Mouse (Mus musculus) gastrocnemius, postnatal 4 days (tissue): ENCODE measurements at regions not wholly inside any gene's neighbourhood (a gene's known extent, or its start where the extent isn't known, plus 50 kb on each side); places are given as distances from the start of the nearest gene placed in this dataset.
"Not testable (repeated sequence)": the region's sequence is repeated elsewhere in the genome, so short reads cannot be mapped to it uniquely, and the experiment has no call there.

Source experiments
- DNase-seq, 2 experiments: peaks; one replicate each; pipeline ENCODE4 v3.0.0; 2021 to 2022; ENCODE audit warnings: low spot score in 2 of 2, mixed read lengths in 2 of 2

GRCm38 (mm10) chr6:53233777-53234176, 53.3 kb upstream of the Creb5 start:
- no peak for DNase-seq

GRCm38 (mm10) chr6:53232616-53233015, 54.5 kb upstream of the Creb5 start:
- no peak for DNase-seq

GRCm38 (mm10) chr6:53229350-53229749, 57.7 kb upstream of the Creb5 start:
- DNase-seq = no peak

DNA sequence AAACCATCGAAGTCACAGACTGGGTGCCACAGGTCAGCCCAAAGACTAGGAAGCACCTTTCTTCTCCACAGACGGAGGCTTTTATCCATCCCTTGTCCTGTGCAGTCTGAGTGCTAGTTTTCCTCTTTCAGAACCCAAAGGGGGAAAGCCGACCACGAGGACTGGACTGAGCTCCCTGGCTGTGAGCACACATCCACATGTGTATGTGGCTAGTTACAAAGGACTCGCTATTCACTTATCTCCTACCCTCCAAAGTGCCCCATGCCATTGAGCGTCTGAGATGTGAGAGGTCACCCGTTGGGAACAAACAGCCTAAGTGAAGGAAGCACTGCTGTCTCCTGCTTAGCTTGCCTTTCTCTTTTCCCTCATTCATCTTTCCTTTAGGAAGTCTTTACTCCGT, 65.0 kb upstream of the Creb5 start:
- no peak for DNase-seq

- no peak for DNase-seq
Observed at GRCm38 (mm10) chr6:53221668-53222005, 65.4 kb upstream of the Creb5 start.

DNA sequence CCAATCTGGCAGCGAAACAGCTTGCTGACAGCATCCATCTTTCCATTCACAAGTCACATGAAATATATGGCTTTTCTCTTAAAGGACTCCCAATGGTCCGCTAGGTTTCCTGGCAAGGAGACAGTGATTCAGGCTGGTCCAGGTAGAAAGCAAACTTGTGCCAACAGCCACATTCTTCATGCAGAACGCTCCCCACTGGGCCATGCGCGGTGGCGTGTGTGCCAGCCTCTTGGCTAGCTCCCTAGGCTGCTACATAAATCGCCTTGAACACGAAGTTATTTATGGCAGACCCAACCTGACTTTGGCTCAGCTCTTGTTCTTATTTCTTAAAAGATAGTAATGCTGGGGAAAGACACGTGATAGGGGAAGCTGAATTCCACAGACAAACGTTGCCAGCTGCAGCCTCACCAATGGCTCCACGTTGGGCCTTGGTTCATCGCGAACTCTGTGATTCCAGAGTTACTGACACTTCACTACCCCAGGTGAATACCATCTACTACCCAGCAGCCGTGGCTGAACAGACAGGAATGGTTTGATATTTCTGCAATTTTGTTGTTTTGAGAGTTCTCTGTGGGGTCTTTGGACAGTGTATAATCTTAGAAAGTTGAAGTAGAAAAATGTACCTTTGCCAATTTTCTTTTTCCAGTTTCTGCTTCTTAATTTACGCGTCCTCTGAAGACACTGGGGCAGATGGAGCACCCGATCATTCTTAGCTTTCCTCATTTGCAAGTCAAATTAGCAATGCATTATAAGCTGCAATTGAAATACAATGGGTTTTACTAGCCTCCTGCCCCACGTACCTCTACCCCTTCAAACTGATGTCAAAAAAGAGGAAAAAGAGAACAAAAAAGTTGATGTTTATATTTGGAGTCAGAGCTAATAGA, 66.0 kb upstream of the Creb5 start:
- DNase-seq = no peak

GRCm38 (mm10) chr6:53218871-53219286, 68.2 kb upstream of the Creb5 start:
- no peak for DNase-seq

DNA sequence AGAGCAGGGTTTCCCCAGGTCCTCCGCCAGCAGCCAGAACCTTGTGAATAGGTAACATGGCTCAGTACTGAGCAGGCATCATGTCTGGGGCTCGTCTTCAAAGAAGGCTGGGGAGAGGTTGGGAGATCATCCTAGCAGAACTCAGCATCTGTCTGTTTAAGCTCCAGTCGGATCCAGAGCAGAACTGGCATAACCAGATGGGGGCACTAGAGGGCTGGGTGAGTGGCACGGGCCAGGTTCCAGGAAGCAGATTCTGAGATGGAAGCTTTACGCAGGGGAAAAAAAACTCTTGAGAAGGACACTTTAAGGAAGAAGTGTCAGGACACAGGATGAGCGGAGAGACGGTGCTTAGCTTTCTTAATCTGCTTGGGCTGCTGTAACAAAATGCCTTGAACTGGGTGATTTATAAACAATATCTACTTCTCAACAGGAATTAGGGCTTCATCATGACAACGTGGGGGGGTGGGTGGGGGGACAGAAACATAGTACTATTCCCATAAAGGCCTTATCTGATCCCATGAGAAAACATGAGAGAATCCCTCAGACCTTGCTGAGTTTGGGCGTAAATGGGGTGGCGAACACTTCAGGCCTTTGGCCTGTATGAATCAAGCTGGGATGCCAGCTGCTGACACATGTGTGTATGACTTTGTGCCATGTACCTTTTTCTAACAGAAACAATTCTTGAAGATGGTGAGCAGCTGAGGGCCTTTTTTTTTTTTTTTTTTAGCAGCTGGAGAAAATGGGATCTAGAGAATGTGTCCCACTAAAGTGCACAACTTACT, 69.6 kb upstream of the Creb5 start:
- peak; percentile 29 to 40 for DNase-seq

DNA sequence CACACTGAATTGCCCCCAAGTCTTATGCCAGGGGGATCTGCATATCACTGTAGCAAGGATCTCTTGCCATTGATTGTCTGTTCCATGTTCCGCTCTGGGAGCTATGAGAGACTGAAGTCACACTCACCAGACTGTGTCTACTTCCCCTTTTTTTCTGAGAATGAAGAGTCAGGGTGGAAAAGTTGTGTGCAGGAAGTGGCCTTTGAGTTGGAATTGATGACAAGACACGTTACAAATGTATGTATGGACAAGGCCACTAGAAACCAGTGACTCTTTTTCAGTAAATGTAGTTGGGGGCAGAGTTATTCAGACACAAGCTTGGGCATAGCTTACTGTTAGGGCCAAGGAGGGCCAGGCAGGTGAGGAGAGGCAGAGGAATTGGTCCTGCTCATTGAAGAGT, 70.4 kb upstream of the Creb5 start:
- no peak for DNase-seq

- no peak for DNase-seq
Observed at GRCm38 (mm10) chr6:53211420-53211819, 75.7 kb upstream of the Creb5 start.

- DNase-seq = no peak
Observed at GRCm38 (mm10) chr6:53209398-53209797, 77.7 kb upstream of the Creb5 start.

- no peak for DNase-seq
Observed at GRCm38 (mm10) chr6:53208474-53208873, 78.6 kb upstream of the Creb5 start.

GRCm38 (mm10) chr6:53207781-53208180, 79.3 kb upstream of the Creb5 start:
- no peak for DNase-seq

DNA sequence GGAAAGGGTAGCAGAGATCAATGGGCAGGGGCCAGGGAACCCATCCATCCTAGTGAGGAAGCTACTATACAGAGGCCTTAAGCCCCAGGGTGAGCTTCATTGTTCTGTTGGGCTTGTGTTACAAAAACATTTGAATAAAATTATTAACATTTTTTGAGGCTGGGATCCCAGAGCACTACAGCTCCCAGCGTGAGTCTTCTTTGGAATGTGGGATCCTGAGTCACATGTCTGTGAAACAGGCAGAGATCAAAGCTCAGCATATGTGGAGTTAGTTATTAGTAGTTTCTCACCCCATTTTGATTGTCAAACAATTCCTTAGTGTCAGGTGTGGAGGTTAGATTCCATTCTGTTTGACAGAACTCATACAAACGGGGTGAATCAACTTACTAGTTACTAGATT, 79.7 kb upstream of the Creb5 start:
- DNase-seq = no peak

DNA sequence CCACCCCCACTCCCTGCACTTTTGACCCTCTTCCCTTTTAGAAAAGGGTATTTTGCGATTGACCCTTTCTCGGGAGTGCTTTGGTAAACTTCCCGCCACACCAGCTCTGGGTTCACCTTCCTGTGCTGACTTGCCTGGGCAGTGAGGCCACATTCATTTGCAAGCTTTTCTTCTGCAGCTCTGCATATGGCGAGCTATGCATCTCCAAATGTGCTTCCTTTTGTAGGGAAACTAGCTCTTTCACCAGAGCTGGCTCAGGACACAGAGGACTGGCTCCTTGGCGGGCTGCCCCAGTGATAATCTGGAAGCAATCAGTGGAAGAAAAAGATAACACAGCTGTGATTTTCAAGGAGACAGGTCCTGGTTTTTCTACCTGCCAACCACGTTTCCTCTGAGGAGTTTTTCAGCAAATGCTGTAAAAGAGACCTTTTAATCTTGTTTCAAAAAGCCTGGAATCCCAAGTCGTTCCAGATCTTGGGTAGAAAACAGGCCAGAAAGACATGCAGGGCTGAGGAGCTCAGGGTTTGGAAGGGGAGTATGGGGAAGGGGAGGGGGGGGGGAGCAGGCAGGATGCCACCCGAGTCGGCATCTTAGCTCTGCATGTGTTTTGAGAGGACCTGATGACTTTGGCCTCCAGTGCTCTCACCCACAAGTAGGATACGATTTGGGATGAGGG, 85.7 kb upstream of the Creb5 start:
- DNase-seq = peak in 1 of 2 experiments; percentile 64

DNA sequence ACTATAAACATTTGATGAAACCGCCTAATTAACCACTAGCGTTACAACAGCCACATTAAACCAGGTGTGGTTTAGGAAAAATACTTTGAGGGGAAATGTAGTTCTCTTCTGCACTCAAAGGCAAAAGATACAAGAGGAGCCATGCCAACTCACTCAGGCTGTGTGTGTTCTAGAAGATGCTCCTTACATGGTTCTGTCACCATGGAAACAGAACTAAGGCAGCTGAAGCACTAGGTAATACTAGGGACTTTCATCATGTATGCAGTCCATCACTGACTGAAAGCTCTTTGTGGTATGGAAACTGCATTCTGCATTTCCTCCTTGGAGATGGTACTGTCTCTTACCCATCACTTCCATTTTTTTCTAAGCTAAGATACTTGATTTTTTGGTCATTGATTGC, 87.6 kb upstream of the Creb5 start:
- DNase-seq = no peak

- not testable (repeated sequence) for DNase-seq
Observed at GRCm38 (mm10) chr6:53182131-53182530, 104.9 kb upstream of the Creb5 start.

DNA sequence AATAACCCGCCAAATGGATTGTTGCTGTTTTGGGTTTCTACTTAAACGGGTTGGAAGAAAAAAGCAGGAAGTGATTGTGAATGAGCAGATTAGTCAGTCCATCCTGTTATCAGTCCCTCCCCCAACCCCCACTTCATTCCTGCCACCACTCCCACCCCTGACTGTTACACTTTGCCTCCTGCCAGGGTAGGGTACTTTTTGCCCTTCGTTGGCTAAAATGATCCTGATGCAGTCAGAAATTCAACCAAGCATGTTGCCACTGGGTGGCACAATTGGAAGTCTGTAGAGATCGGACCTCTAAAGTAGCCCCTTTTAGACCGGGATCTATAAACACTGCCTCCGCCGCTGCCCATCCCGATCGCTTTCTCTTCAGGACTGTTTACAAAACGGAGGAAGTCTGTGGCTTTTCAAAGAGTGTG, 96.0 kb upstream of the Jazf1 start:
- no peak for DNase-seq

DNA sequence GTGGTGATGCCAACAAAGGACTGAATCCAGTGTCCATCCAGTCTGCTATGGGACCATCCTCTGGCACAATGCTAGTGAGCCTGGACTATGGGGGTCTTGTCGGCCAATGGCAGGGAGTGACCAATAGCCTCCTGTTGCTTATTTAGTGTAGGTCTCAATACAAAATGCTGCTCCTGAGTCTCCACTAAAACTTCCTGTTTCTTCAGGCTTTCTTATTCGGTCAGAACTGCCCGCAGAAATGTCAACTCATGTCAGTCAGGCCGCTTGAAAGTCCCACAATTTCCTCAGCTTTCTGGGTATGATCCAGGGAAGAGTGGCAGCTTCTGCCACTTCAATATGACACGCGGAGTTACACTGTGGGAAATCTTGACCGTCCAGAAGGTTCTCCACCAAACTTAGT, 94.7 kb upstream of the Jazf1 start:
- DNase-seq = no peak

DNA sequence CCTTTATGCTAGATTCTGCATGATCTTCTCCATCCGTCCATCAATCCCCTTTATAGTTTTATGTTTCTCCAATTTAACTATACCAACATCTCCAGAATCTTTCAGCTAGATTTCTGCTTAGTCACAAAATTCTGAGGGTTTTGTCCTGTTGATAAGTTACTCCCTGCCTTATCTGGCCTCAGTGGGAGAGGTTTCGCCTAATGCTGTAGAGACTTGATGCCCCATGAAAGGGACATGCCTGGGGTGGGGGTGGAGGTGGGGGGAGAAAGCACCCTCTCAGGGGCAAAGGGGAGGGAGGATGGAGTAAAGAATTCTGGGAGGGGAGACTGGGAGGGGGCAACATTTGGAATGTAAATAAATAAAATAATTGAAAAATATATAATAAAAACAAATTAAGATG, 93.2 kb upstream of the Jazf1 start:
- DNase-seq = no peak

- DNase-seq = no peak
Observed at GRCm38 (mm10) chr6:53154621-53155020, 86.2 kb upstream of the Jazf1 start.

GRCm38 (mm10) chr6:53147478-53147877, 79.0 kb upstream of the Jazf1 start:
- no peak for DNase-seq
